Mouse (Mus musculus): ENCODE measurements around the gene Zfp692.
A peak's percentile ranks its signal among the peaks of the same experiment; 100 is the strongest.

Gene Zfp692

GRCm38 (mm10) chr11:58314069-58314468 is 7.2 kb downstream of the Zfp692 start:
- DNase-seq: no peak

DNA sequence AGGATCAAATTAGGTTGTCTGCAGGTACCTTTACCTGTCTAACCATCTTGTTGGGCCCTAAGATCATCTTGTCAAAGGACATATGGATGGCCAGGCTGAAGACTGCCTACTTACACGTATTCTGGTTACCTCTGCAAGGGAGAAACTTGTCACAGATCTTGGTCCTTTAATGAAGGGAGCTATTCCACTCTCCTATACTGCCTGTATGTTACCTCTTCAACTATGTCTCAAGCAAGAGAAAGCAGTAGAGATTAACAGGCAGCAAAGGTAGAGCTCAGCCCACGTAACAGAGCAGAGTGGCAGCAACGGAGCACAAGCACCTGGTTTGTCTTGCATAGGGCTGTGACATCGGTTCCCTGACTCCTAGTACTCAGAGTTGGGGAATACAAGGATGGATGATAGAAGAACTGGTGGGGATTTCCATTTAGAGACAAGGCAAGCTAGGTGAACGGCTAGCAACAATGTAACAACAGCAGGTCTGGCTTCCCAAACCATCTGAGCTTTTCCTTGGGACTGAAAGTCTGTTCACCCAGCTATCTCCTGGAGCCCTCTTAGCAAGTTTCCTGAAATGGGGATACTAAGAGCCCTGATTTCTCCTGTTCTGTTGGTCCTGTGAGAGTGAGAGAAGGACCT is 8.8 kb downstream of the Zfp692 start:
- no peak for DNase-seq

DNA sequence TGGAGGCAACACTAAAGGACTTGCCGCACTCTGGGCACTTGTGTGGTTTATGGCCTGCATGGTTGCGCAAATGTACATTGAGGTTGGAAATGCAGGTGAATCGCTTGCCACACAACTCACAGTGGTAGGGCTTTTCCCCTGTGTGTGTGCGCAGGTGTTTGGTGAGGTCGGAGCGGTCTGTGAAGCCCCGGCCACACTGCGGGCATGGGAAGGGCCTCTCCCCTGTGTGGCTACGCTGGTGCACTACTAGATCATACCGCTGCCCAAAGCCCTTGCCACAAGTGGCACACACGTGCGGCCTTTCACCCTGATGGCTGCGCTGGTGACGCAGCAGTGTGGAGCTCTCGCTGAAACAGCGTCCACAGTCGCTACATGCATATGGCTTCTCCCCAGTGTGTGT is 9.5 kb downstream of the Zfp692 start:
- DNase-seq: no peak

- no peak for DNase-seq
Observed at GRCm38 (mm10) chr11:58316768-58317390, 10.0 kb downstream of the Zfp692 start.

DNA sequence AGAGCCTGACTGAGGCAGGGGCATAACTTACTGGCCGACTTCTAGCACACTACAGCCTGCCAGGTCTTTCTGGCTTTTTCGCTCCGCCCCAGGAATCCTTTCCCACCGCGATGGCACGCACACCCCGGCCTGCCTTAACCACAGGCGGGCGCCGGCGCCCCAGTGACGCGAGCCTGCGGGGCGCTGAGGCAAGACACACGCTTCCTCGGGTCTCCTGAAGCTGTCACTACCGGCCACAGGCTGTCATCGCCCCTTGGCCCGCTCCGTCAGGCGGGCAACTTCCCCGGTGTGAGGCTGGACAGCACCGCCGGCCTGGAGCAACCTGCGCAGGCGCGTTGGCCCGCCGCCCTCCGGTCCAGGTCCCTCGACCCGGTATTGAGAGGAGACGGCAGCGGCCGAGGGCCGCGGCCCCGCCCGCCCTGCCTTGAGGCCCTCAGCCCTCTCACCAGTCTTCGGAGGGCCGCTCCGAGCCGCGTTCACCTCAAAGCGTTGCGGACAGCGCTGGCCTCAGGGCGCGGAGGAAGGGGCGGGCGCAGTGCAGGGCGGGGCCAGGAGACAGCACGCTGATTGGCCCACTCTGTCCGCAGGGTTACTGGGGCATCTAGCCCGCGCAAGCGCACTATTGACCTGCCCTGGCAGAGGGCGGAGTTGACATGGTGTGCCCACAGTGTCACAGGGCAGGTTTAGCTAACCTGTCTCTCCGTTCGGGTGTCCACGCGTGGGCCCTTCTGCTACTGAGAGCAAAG is 16.1 kb downstream of the Zfp692 start:
- peak; percentile 99 for DNase-seq

DNA sequence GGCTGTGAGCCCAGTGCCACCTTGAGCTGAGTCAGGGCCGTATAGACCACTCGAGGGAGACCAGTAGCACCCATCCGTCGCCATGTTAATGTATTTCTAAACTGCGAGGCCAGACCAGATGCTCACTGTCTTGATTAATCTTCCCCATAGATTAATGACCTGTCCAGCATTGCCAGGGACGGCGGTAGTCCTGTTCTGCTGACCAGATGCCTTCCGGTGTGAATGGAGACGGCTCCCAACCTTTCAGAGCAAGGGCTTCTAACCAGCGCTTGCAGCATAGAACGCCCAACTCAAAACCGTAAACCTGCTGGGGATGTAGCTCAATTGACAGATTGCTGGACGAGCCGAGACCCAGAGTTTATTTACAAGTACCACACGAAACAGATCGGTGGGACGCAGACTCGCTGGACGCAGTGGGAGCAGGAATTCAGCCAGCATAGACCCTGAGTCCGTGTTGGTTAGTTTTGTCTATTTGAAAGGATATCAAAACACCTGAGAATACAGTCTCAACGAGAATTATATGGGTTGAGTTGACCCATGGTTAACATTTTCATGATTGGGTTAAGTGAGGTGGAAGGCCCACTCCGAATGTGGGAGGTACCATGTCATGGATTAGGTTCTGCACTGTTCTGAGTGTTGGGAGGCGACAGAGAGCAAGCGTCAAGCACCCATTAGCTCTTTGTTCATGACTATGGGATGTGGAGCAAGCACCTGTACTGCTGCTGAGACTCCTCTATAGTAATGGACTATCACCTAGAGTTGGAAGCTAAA is 16.9 kb downstream of the Zfp692 start:
- DNase-seq: no peak

DNA sequence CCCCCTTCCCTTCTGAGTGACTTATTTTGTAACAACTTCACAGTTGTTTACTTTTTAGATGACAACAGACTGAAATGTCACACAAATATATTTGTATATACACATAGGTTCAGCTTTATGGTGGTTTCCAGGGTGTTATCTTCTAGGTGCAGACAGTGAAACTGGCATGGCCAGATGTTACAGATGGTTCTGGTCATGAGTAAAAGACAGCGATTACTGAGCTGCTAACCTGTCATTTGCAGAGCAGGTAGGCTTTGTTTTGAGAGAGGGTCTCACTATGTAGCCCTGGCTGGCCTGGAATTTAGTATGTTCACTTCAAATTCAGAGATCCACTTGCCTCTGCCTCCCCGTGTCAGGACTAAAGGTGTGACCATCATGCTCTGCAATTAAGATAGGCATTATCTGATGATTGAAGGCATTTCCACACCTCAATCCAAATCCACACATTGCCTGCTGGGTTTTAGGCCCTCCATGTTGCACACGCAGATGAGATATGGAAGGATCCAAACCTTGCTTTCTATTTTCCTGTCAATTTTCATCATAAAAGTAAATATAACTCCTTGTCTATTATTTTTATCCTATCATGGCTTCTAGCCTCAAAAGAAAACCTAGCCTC is 17.9 kb downstream of the Zfp692 start:
- no peak for DNase-seq

- DNase-seq: no peak
Observed at GRCm38 (mm10) chr11:58326781-58327180, 19.9 kb downstream of the Zfp692 start.

- DNase-seq: peak; percentile 8
Observed at GRCm38 (mm10) chr11:58329906-58330275, 23.0 kb downstream of the Zfp692 start.

DNA sequence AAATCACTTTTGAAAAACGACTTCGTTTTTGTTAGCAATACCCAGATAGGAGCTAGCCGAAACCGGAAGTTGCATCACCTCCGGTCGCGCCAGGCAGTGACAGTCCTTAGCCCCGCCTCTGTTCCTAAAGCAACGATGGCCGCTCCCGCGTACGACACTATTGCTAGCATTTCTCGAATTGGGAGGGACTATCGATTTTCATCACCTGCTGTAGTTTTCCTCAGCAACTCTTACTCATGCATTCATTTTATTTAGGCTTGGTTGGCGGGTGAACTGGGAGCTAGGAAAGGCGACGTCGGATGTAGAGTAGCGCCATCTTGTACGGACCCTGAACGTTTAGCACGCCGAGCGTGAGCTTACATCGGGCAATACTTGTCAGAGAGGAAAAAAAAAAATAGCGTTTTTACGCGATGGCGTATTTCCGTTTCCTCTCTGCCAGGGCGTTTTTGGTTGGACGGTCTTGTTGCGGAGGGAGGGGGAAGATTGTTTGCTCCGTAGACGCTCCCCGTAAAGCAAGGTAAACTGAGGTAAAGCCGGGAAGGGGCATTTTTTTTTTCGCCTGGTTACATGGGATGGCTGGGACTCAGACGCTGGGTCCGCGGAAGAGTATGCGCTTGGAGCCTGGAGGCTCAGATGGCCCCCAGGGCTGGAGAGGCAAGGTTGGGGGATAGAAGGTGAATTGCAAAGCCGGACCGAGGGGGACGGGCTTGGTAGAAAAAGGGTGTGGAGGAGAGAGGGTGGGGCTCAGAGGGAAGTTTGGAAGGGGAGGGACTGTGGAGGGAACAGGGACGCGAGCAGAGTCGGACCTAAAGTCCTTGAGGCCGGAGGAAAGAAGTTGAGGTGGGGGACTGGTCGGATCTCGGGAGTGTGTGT is 23.6 kb downstream of the Zfp692 start, which contains the start of the genes Zfp672 and Sh3bp5l:
Zfp672 (minus strand) TSS at position 64 of the 873 bp plus-strand sequence.
Sh3bp5l (plus strand) TSS at position 449 of the 873 bp plus-strand sequence.
- peak; percentile 95 for DNase-seq

GRCm38 (mm10) chr11:58331149-58331495 is 24.3 kb downstream of the Zfp692 start:
- DNase-seq: no peak

DNA sequence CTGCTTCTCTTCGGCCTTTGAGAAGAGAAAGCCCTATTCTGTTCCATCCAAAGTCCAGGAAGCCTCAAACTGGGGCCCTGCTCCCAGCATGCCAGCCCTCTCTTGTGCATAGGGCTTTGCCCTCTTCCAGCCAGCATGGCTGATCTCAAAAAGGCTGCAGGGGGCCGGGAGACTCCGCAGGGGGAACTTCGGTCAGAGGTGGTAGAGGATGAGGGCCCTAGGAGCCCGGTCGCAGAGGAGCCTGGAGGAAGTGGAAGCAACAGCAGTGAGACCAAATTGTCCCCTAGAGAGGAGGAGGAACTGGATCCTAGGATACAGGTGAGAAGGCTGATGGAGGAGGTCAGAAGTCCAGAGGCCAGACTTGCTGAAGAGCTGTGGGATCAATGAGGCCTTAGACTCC is 24.7 kb downstream of the Zfp692 start:
- no peak for DNase-seq

DNA sequence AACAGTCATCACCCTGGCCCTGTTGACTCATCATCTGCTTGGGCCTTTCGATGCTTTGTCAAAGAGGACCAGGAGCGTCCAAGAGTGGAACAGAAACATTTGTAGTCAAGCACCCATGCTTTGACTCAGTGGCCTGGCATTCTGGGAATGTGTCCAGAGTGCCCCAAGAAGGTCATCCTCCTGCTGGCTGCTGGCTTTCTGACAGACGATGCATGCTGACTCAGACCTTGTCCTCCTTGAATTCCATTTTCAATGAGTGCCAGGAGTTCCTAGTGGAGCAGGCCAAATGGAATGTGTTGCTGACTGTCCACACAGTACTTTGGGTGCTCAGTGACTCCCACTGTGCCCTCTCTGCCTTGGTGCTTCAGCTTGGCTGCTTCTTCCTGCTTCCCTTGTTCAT is 27.9 kb downstream of the Zfp692 start:
- DNase-seq: peak; percentile 60

DNA sequence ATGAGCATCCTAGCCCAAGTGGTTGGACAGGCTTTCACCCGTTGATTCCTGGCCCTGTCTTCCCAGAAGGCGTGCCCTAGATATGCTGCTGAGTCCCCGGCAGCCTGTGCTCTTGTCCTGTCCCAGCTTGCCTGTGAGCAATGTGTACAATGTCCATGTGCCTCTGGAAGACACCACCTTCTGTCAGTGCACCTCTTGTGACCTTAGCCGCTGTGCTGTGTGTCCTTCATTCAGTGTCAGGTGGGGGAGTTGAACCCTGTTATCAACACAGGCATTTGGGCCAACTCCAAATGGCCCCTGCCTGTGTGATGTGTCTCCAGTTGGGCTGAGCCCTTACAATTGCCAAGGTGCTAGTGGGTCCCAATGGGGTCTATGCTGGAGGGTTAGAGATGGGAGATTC is 39.9 kb downstream of the Zfp692 start:
- DNase-seq: no peak

- DNase-seq: no peak
Observed at GRCm38 (mm10) chr11:58350628-58351027, 43.8 kb downstream of the Zfp692 start.

DNA sequence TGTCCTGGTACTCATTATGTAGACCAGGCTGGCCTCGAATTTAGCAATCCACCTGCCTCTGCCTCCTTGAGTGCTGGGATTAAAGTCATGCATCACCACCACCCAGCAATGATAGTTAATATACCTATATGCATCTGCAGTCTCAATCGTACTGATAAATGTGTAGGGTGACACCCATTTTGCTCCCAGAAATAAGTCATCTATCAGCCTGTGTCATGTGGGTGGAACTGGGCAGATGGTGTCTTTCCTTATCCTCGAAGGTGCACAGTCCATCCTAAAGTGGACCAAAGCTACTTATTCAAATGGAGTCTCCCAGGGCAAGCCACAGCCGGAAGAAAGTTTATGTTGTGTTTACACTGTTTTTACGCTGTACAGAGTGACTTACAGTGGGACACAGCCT is 44.3 kb downstream of the Zfp692 start:
- DNase-seq: no peak

GRCm38 (mm10) chr11:58352681-58353548 is 46.0 kb downstream of the Zfp692 start:
- DNase-seq: no peak

- DNase-seq: no peak
Observed at GRCm38 (mm10) chr11:58353709-58354108, 46.8 kb downstream of the Zfp692 start.

- DNase-seq: no peak
Observed at GRCm38 (mm10) chr11:58354476-58354875, 47.6 kb downstream of the Zfp692 start.

- no peak for DNase-seq
Observed at GRCm38 (mm10) chr11:58354927-58355326, 48.1 kb downstream of the Zfp692 start.

DNA sequence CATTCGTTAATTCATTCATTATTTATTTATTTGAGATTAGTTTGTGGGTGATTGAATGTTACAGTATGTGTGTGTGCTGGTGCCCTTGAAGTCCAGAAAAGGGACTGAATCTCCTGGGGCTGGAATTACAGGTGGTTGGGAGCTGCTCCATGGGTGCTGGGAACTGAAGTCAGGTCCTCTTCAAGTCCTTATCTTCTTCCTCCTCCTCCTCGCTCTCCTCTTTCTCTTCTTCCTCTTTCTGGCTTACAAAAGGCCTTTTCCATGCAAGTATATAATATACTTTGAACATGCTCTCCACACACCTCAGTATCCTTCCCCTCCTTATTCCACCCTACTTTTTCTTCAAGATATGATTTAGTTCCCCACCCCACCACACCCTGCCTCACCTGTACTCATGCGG is 50.2 kb downstream of the Zfp692 start:
- DNase-seq: no peak
